Mouse (Mus musculus): ENCODE data around the gene BC004004. TPM values are rescaled to one million over a fixed set of nuclear protein-coding genes. Genes with fewer than 3 reads are reported as not detected.
"Not testable (repeated sequence)": the region's sequence is repeated elsewhere in the genome, so short reads cannot be mapped to it uniquely, and the experiment has no call there.

Gene BC004004
- polyA plus RNA-seq, 1 experiment from 2014 or later = 65.1 TPM

DNA sequence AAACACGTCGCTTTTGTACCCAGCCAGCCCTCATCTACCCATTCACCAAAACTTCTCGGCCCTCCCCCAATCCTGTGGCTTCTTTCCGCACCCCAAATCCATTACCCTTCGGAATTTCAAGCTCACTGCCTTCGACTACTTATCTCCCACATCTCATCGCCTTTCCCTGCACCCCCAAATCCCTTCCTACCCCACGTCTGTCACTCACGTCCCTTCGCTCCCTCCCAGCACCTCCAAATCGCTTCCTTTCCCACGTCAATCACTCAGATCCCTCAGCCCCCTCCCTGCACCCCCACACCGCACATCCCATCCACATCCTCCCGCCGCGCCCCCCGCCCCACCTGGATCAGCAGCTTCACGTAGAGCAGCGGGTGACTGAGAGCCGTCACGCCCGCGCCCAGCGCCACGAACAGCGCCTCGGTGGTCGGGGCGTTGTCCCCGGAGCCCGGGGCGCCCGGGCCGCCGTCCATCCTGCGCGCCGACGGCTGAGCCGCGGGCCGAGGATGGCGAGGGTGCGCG lies 78.6 kb downstream of the BC004004 start:
- H3K4me3 ChIP-seq = peak overlapping the region; percentile 93
- ATAC-seq (ENCODE audit: low FRiP score, low read depth) = peak; percentile 7; the same call in 1 of the 2 replicates
- no peaks in the 10 kb centered on the region for H3K27me3 ChIP-seq
- peaks cover 23% of the 10 kb centered on the region for H3K36me3 ChIP-seq
- H3K4me2 ChIP-seq (replicated peaks) = peak overlapping the region; percentile 76
- no peaks in the 10 kb centered on the region for H3K9me3 ChIP-seq
- H3K4me1 ChIP-seq = peaks cover 40% of the 10 kb centered on the region
- peak overlapping the region; percentile 92 for H3K27ac ChIP-seq
- peak overlapping the region; percentile 91 for H3K9ac ChIP-seq
- under 1% methylated on average over 44 of the region's 45 CpGs for WGBS

DNA sequence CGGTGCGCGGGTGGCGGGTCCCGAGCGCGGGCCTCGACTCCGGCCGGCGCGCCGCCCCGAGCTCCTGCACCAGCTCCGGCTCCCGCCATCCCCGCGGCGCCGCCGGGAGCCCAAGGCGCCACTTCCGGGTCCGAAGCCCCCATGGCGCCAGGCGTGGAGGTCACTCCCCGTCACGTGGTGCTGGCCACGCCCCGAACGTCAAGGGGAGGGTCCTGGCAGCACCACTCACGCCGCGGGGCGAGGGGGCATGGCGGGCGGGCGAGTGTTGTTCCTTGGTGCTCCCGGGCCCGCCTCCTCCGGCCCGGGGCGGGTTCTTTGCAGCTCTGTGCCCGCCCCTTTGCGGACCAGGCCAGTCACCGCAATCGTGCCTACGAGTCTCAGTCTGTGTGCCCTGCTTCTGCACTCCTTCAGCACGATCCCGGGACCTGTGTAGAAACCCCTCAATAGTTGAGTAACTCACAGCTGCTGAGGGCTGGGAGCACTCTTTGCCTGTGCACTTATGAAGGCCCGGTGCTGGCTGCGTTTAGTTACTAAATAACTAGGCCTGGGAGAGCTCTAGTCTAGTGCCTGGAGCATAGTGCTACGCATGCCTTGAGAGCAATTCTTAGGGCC lies 79.2 kb downstream of the BC004004 start, which contains the start of gene Mtch1:
TSS of gene Mtch1 (minus strand) at position 290 of the 612 bp plus-strand sequence.
- peak within 1 kb of the TSS; percentile 93 for H3K4me3 ChIP-seq
- under 1% methylated on average over 43 of the region's 53 CpGs for WGBS
- peak; percentile 96 for ATAC-seq (ENCODE audit: low FRiP score, low read depth)
- no peaks in the 10 kb centered on the region for H3K27me3 ChIP-seq
- H3K9me3 ChIP-seq = no peaks in the 10 kb centered on the region
- H3K4me2 ChIP-seq (replicated peaks) = peak within 1 kb of the TSS; percentile 76
- H3K27ac ChIP-seq = peak within 1 kb of the TSS; percentile 92
- peaks cover 35% of the 10 kb centered on the region for H3K4me1 ChIP-seq
- H3K9ac ChIP-seq = peak within 1 kb of the TSS; percentile 91
- H3K36me3 ChIP-seq = peaks cover 19% of the 10 kb centered on the region

- 72% methylated on average over 2 of the region's 2 CpGs for WGBS
- no peak overlapping the region for H3K4me2 ChIP-seq (replicated peaks)
- H3K36me3 ChIP-seq = peaks cover 7% of the 10 kb centered on the region
- no peak overlapping the region for H3K9ac ChIP-seq
- H3K4me3 ChIP-seq = no peak overlapping the region
- H3K9me3 ChIP-seq = no peaks in the 10 kb centered on the region
- ATAC-seq (ENCODE audit: low FRiP score, low read depth) = no peak
- no peak overlapping the region for H3K27ac ChIP-seq
- H3K4me1 ChIP-seq = peaks cover 30% of the 10 kb centered on the region
- H3K27me3 ChIP-seq = no peaks in the 10 kb centered on the region
Observed at GRCm38 (mm10) chr17:29348996-29349395, 80.4 kb downstream of the BC004004 start.

GRCm38 (mm10) chr17:29351056-29351455 lies 82.5 kb downstream of the BC004004 start:
- H3K4me2 ChIP-seq (replicated peaks); H3K27me3 ChIP-seq; H3K36me3 ChIP-seq; H3K4me3 ChIP-seq; H3K9me3 ChIP-seq; H3K9ac ChIP-seq; H3K27ac ChIP-seq; ATAC-seq (ENCODE audit: low FRiP score, low read depth): not testable (repeated sequence)
- 78% methylated on average over 5 of the region's 5 CpGs for WGBS
- peaks cover 33% of the 10 kb centered on the region for H3K4me1 ChIP-seq

- Histone ChIP-seq H3K4me1 (peaks cover 25% of the 10 kb centered on the region), H3K27me3 (no peaks in the 10 kb centered on the region), H3K4me3 (no peak overlapping the region), H3K4me2 (replicated peaks) (peak overlapping the region; percentile 67), H3K9ac (peak overlapping the region; percentile 62), H3K9me3 (no peaks in the 10 kb centered on the region), H3K27ac (peak overlapping the region; percentile 87), H3K36me3 (no peaks in the 10 kb centered on the region)
- ATAC-seq (ENCODE audit: low FRiP score, low read depth) = no peak
- 48% methylated on average over 5 of the region's 5 CpGs for WGBS
Observed at GRCm38 (mm10) chr17:29355461-29355840, 86.9 kb downstream of the BC004004 start.

GRCm38 (mm10) chr17:29355841-29356478 lies 87.4 kb downstream of the BC004004 start:
- peak overlapping the region; percentile 36 for H3K4me3 ChIP-seq
- H3K27me3 ChIP-seq = no peaks in the 10 kb centered on the region
- H3K9me3 ChIP-seq = no peaks in the 10 kb centered on the region
- H3K4me1 ChIP-seq = peaks cover 29% of the 10 kb centered on the region
- H3K36me3 ChIP-seq = no peaks in the 10 kb centered on the region
- WGBS = 13% methylated on average over 17 of the region's 17 CpGs
- H3K4me2 ChIP-seq (replicated peaks) = peak overlapping the region; percentile 67
- H3K27ac ChIP-seq = peak overlapping the region; percentile 87
- H3K9ac ChIP-seq = peak overlapping the region; percentile 62
- peak; percentile 53; the same call in 1 of the 2 replicates for ATAC-seq (ENCODE audit: low FRiP score, low read depth)

- peak overlapping the region; percentile 36 for H3K4me3 ChIP-seq
- WGBS = 1% methylated on average over 11 of the region's 11 CpGs
- peak overlapping the region; percentile 87 for H3K27ac ChIP-seq
- H3K36me3 ChIP-seq = no peaks in the 10 kb centered on the region
- H3K4me1 ChIP-seq = peaks cover 29% of the 10 kb centered on the region
- ATAC-seq (ENCODE audit: low FRiP score, low read depth) = peak; percentile 89
- H3K4me2 ChIP-seq (replicated peaks) = peak overlapping the region; percentile 67
- peak overlapping the region; percentile 62 for H3K9ac ChIP-seq
- H3K27me3 ChIP-seq = no peaks in the 10 kb centered on the region
- H3K9me3 ChIP-seq = no peaks in the 10 kb centered on the region
Observed at GRCm38 (mm10) chr17:29356479-29356856, 87.9 kb downstream of the BC004004 start.

DNA sequence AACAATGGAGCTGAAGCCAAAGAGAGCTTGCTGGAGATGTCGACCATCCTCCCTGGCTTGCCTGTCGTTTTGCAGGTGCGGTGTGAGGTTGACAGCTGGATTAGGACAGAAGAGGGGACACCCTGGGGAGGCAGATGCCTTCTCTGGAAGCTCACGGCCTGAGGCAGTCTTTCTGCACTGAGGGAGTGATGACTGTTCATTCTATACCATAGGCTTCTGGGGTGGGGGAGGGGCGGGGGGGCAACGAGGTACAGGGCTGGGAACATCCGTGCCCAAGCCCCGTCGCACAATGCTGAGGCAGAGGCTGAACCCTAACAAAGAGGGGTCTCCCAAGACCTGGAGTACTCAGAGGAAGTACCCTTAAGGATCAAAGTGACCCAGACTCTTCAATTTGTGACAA lies 88.3 kb downstream of the BC004004 start:
- Histone ChIP-seq H3K4me3 (peak overlapping the region; percentile 36), H3K27me3 (no peaks in the 10 kb centered on the region), H3K27ac (peak overlapping the region; percentile 87), H3K9me3 (no peaks in the 10 kb centered on the region), H3K9ac (peak overlapping the region; percentile 62), H3K36me3 (no peaks in the 10 kb centered on the region), H3K4me1 (peaks cover 29% of the 10 kb centered on the region), H3K4me2 (replicated peaks) (peak overlapping the region; percentile 67)
- 12% methylated on average over 9 of the region's 9 CpGs for WGBS
- ATAC-seq (ENCODE audit: low FRiP score, low read depth) = 0 out of 2 replicates have a peak, but pooled peaks have one; percentile 17

DNA sequence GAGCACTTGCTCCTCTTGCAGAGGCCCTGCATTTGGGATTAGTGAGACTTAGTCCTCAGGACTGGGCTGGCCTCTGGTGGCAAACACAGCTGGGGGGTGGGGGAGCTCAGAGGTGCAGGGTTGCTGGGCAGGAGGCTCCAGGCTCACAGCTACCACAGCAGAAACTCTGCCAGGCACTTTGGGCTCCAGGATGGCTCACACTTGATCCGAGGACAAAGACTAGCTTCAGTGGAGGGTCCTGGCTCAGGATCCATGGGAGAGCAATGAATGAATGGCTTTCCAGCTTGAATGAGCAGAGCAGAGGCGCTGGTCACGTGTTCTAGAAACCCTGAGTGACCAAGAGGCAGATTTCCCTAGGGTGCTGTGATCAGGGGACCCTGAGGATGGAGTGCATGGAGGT lies 90.3 kb downstream of the BC004004 start:
- 70% methylated on average over 3 of the region's 3 CpGs for WGBS
- Histone ChIP-seq H3K4me3 (no peak overlapping the region), H3K36me3 (no peaks in the 10 kb centered on the region), H3K4me2 (replicated peaks) (no peak overlapping the region), H3K4me1 (peaks cover 29% of the 10 kb centered on the region), H3K9me3 (no peaks in the 10 kb centered on the region), H3K27ac (no peak overlapping the region), H3K27me3 (no peaks in the 10 kb centered on the region), H3K9ac (no peak overlapping the region)
- ATAC-seq (ENCODE audit: low FRiP score, low read depth) = no peak

GRCm38 (mm10) chr17:29360761-29361221 lies 92.2 kb downstream of the BC004004 start, which contains the start of gene Fgd2:
Fgd2 (plus strand) TSS chr17:29360914.
- no peak within 1 kb of the TSS for H3K9ac ChIP-seq
- H3K9me3 ChIP-seq = no peaks in the 10 kb centered on the region
- no peak within 1 kb of the TSS for H3K4me2 ChIP-seq (replicated peaks)
- H3K4me1 ChIP-seq = peaks cover 18% of the 10 kb centered on the region
- H3K4me3 ChIP-seq = no peak within 1 kb of the TSS
- no peaks in the 10 kb centered on the region for H3K27me3 ChIP-seq
- ATAC-seq (ENCODE audit: low FRiP score, low read depth) = no peak
- WGBS = 21% methylated on average over 5 of the region's 5 CpGs
- no peak within 1 kb of the TSS for H3K27ac ChIP-seq
- H3K36me3 ChIP-seq = no peaks in the 10 kb centered on the region

GRCm38 (mm10) chr17:29361982-29362691 lies 93.5 kb downstream of the BC004004 start:
- Histone ChIP-seq H3K4me3 (no peak overlapping the region), H3K4me2 (replicated peaks) (no peak overlapping the region), H3K36me3 (no peaks in the 10 kb centered on the region), H3K27ac (no peak overlapping the region), H3K27me3 (no peaks in the 10 kb centered on the region), H3K4me1 (peaks cover 5% of the 10 kb centered on the region; the same call in 1 of the 2 replicates), H3K9me3 (no peaks in the 10 kb centered on the region), H3K9ac (no peak overlapping the region)
- no peak for ATAC-seq (ENCODE audit: low FRiP score, low read depth)
- WGBS = 58% methylated on average over 8 of the region's 8 CpGs

GRCm38 (mm10) chr17:29363109-29363508 lies 94.5 kb downstream of the BC004004 start:
- H3K4me1 ChIP-seq = peaks cover 4% of the 10 kb centered on the region; the same call in 1 of the 2 replicates
- H3K36me3 ChIP-seq = no peaks in the 10 kb centered on the region
- no peak for ATAC-seq (ENCODE audit: low FRiP score, low read depth)
- no peak overlapping the region for H3K27ac ChIP-seq
- no peak overlapping the region for H3K9ac ChIP-seq
- H3K27me3 ChIP-seq = 0 out of 2 replicates have a peak, but pooled peaks cover 3% of the 10 kb centered on the region
- H3K4me3 ChIP-seq = no peak overlapping the region
- H3K4me2 ChIP-seq (replicated peaks) = no peak overlapping the region
- WGBS = 79% methylated on average over 8 of the region's 8 CpGs
- no peaks in the 10 kb centered on the region for H3K9me3 ChIP-seq
